Mouse (Mus musculus): Measurements from ENCODE around the gene Pik3c2b.

DNA sequence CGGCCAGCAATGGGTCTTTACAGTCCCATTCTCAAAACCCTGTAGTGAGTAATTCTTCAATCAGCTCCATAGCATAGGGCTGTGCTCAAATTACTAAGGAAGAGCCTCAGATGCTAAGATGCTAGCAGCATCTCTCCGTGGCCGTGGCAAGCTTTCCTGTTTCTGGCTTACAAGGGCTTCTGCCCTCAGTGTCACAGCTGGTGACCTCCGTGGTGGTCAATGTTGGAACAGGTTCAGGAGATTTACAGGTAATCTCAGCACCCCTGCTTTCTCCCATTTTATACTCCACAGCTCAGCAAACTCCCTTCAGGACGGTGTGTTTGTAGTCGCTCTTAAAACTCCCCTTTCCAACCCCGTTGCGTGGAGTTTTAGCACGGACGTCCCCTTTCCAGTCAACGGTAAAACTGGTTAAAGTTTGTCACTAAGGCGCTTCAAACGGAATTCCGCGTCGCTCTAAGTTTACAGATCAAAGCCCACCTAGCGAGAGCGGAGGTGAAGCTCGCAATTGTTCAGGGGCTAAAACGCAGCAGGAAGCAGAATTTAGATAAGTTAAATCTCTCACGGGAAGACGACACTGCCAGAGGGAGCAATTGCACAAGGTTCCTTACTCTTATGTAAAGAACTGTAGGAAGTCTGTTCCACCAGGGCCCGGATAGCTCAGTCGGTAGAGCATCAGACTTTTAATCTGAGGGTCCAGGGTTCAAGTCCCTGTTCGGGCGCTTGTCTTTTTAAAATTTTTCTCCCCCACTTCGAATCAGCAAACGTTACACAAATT lies 12.0 kb upstream of the Pik3c2b start:
- no peak for TF ChIP-seq CTCF (conservative IDR thresholded peaks at IDR 0.05; ENCODE audit: low read length)
- no peak for TF ChIP-seq NANOG (IDR thresholded peaks at IDR 0.05; ENCODE audit: borderline replicate concordance, low read length)
